ENCODE assay signal across 7 mouse cellular contexts in genomic region chr16:72924423-72925224, GRCm38 (mm10).
A peak's percentile ranks its signal among the peaks of the same experiment; 100 is the strongest.
DNase-seq lines count a peak whose midpoint lies in the region; ATAC-seq lines count a peak whose summit lies in the region.

No protein-coding gene starts in this region.

- H3K27me3 ChIP-seq in liver, embryonic 16.5 days (ENCODE audit: control insufficient read depth, insufficient read depth, low read depth, low read length): no peaks in the 10 kb centered on the region

- no peak overlapping the region for H3K9ac ChIP-seq in liver, embryonic 16.5 days (ENCODE audit: low read depth, low read length)

- ATAC-seq in liver, embryonic 16.5 days (ENCODE audit: low read depth): peak; percentile 48; the same call in 1 of the 2 replicates
- ATAC-seq in granulocyte monocyte progenitor cell, adult 5-6 weeks (replicated peaks; ENCODE audit: poor library complexity, severe bottlenecking): no peak

- intact Hi-C loops in heart, postnatal 25 days (cut with DNase I): loop anchor here (5.0 to 10.0 kb wide), 2 partner anchors 110 to 262 kb away; no protein-coding TSS in a partner anchor

- no peaks in the 10 kb centered on the region for H3K4me1 ChIP-seq in liver, embryonic 16.5 days (ENCODE audit: control insufficient read depth, low read depth, low read length)

- H3K4me2 ChIP-seq in liver, embryonic 16.5 days (ENCODE audit: low read depth, low read length): no peak overlapping the region

- peak; percentile 48 for DNase-seq in cerebellum, adult 9-11 months
- peak; percentile 62 for DNase-seq in forelimb bud, embryonic 11.5 days (ENCODE audit: low read depth, low spot score)
- peak; percentile 60 for DNase-seq in heart, postnatal 25 days (ENCODE audit: low spot score)
- DNase-seq in kidney, postnatal 4 days: peak; percentile 83 to 88
- DNase-seq in ovary, adult 18-20 months (ENCODE audit: low spot score): peak; percentile 27

- H3K4me3 ChIP-seq in liver, embryonic 16.5 days (ENCODE audit: low read depth, low read length): no peak overlapping the region

- H3K27ac ChIP-seq in liver, embryonic 16.5 days (ENCODE audit: low read length): no peak overlapping the region

- WGBS in liver, embryonic 16.5 days (ENCODE audit: insufficient replicate concordance): 32% methylated on average over 15 of the region's 15 CpGs

- no peaks in the 10 kb centered on the region for H3K9me3 ChIP-seq in liver, embryonic 16.5 days (replicated peaks; ENCODE audit: control insufficient read depth, low read length)

- no peaks in the 10 kb centered on the region for H3K36me3 ChIP-seq in liver, embryonic 16.5 days (ENCODE audit: control insufficient read depth, insufficient read depth)

Comparison
In these comparisons a context has a peak if more than half of its experiments do, and no peak if none do; other contexts are left out.
1. DNase-seq: peak in every context shown above with its lines; median percentile 86 in kidney, postnatal 4 days; 62 in forelimb bud, embryonic 11.5 days; 60 in heart, postnatal 25 days; 48 in cerebellum, adult 9-11 months; 27 in ovary, adult 18-20 months.